Mouse (Mus musculus) midbrain, embryonic 16.5 days (tissue): ENCODE data around the gene Barhl1. TPM values are rescaled to one million over a fixed set of nuclear protein-coding genes. Genes with fewer than 3 reads are reported as not detected.
A peak's percentile ranks its signal among the peaks of the same experiment; 100 is the strongest.

Source experiments
- ATAC-seq: fragments of 200-750 bp; cut with Nextera tagmentation; 2 replicates; pipeline ENCODE4 v1.8.0; 2017; ENCODE audit warnings: moderate TSS enrichment
- H3K27ac ChIP-seq: fragments of 300-500 bp; sonication (generic); 2 replicates; pipeline ENCODE4 v1.5.1; 2014; ENCODE audit warnings: mild to moderate bottlenecking, low read length, mixed read lengths
- H3K27me3 ChIP-seq: fragments of 300-500 bp; sonication (generic); 2 replicates; pipeline ENCODE4 v1.6.1; 2014; ENCODE audit warnings: low read depth, low read length, mixed read lengths; ENCODE audit not compliant: control insufficient read depth, insufficient read depth
- H3K36me3 ChIP-seq: fragments of 300-500 bp; sonication (generic); 2 replicates; pipeline ENCODE4 v1.6.1; 2014; ENCODE audit warnings: mild to moderate bottlenecking, low read length, moderate library complexity, mixed read lengths; ENCODE audit not compliant: control insufficient read depth, insufficient read depth
- H3K4me1 ChIP-seq: fragments of 300-500 bp; sonication (generic); 2 replicates; pipeline ENCODE4 v1.6.1; 2014; ENCODE audit warnings: mild to moderate bottlenecking, low read length, mixed read lengths; ENCODE audit not compliant: control insufficient read depth, insufficient read depth
- H3K4me2 ChIP-seq: fragments of 300-500 bp; sonication (generic); 2 replicates; pipeline ENCODE4 v1.6.1; 2014; ENCODE audit warnings: mild to moderate bottlenecking, low read length, mixed read lengths
- H3K4me3 ChIP-seq: fragments of 300-500 bp; sonication (generic); 2 replicates; pipeline ENCODE4 v1.5.1; 2014; ENCODE audit warnings: low read depth, mild to moderate bottlenecking, low read length, moderate library complexity, mixed read lengths
- H3K9ac ChIP-seq: fragments of 300-500 bp; sonication (generic); 2 replicates; pipeline ENCODE4 v1.6.1; 2014; ENCODE audit warnings: low read depth, low read length, mixed read lengths
- H3K9me3 ChIP-seq: fragments of 300-500 bp; sonication (generic); replicated peaks from 2 replicates; pipeline ENCODE4 v1.6.1; 2014; ENCODE audit warnings: mild to moderate bottlenecking, low read length, mixed read lengths; ENCODE audit not compliant: control insufficient read depth, poor library complexity, severe bottlenecking
- WGBS: fragments of 180-500 bp; shearing (Covaris S2); extraction: QIAGEN DNeasy Blood & Tissue Kit; methylation state at CpG from one replicate; pipeline ENCODE4 v1.1.7; 2014; 5-methylcytosine and 5-hydroxymethylcytosine counted together
- polyA plus RNA-seq: library from polyadenylated mRNA; unstranded; fragments of >200 nt; fragmentation: Nextera tagmentation; extraction: Ambion mirVana; gene quantifications from 2 replicates; pipeline ENCODE4 v1.2.1, GENCODE M21; 2015

Gene Barhl1
- polyA plus RNA-seq, 1 experiment from 2014 or later: 35.2 TPM

DNA sequence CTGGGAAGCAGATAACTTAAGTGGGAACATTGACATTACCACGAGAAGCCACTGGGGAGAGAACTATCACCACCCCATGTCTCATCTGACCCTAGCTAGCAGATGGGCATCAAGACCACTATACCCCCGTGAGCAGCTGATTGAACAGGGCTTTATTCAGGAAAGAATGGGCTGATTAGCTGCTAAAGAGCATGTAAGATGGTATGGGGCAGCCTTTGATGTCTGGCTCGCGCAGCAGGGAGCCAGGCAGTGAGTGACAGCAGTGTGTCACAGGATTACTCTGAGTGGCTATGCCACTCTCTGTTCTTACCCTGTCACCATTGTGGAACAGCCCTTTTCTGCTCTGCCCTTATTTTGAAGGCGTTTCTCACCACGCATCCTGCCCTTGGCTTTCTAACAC is 22.9 kb downstream of the Barhl1 start:
- ATAC-seq: 0 out of 2 replicates have a peak, but pooled peaks have one; percentile 36
- Histone ChIP-seq H3K27ac (no peak overlapping the region), H3K27me3 (no peaks in the 10 kb centered on the region; the same call in 1 of the 2 replicates), H3K36me3 (peaks cover 4% of the 10 kb centered on the region; the same call in 1 of the 2 replicates), H3K4me2 (no peak overlapping the region), H3K9me3 (no peaks in the 10 kb centered on the region), H3K4me1 (peaks cover 2% of the 10 kb centered on the region; the same call in 1 of the 2 replicates), H3K4me3 (no peak overlapping the region), H3K9ac (no peak overlapping the region)
- WGBS: 12% methylated on average over 6 of the region's 6 CpGs

DNA sequence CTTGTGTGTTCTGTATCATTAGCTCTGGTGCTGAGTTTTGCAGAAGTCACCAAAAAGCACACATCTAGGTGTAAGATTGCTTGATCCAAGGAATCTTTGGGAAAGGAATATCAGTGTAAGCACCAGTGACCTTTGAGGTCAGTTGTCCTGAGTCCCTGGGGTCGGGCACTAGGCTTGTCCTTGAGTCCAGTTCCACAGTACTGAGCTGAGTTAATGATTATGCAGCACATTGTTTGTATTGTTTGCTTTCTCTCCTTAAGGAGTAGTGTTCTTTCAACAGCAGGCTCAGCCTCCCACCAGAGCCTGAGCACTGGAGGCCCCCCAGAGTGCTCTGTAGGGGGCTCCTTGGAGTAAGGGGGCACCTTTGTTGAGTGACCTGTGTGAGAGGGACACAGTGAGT is 23.7 kb downstream of the Barhl1 start:
- Histone ChIP-seq H3K27ac (no peak overlapping the region), H3K27me3 (no peaks in the 10 kb centered on the region; the same call in 1 of the 2 replicates), H3K4me2 (no peak overlapping the region), H3K4me3 (no peak overlapping the region), H3K36me3 (peaks cover 4% of the 10 kb centered on the region; the same call in 1 of the 2 replicates), H3K9ac (no peak overlapping the region), H3K9me3 (no peaks in the 10 kb centered on the region), H3K4me1 (peaks cover 2% of the 10 kb centered on the region; the same call in 1 of the 2 replicates)
- WGBS: 13% methylated on average over 1 of the region's 1 CpGs
- no peak for ATAC-seq

DNA sequence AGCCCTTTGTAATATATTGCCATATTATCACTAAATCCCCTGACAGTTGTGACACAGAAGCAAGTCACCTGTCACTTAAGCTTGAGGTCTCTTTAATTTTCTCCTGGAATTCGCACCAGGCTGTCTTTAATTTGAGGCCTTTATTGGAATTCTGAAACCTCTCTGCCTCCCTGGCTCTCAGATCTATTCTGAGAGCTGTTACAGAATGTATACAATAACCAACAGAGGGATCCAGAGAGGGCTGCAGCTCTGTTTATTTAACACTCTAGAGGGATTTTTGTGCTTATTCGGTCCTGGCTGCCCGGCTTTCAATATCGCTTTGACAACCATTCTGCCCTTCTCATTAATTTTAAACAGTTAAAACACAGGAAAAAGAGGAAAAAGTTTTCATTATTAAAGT is 31.6 kb downstream of the Barhl1 start:
- peaks cover 4% of the 10 kb centered on the region; the same call in 1 of the 2 replicates for H3K36me3 ChIP-seq

DNA sequence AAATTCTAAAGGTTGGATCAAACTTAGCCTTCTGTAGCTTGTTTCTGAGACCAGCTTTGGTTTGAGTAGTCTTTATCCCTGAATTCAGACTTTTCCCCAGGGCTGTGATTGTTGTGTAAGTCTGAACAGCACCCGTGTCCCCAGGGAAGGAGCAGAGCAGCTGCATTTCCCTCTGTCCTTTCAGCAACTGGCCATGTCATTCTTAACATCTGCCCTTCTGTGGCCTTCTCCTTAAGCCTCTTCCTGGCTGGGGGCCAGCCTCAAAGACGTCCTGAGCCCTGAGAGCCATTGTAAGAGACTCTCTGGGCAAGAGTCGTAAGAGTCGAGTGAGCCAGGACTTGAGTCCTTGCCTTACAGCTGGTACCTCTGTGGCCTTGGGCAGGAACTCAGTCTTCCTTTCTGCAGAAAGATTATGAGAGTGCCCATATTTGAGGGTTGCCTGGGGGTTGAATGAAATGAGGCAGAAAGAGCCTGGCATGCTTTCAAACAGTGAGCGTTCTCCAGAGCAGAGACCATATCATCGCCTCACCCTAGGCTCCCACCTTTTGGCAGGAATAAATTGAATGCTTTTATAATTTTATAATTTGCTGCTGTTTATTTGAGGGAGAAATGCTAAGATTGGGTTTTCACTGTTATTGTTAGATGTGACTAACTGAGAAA is 33.5 kb downstream of the Barhl1 start:
- H3K27ac ChIP-seq: no peak overlapping the region
- no peaks in the 10 kb centered on the region for H3K36me3 ChIP-seq
- WGBS: 38% methylated on average over 6 of the region's 6 CpGs
- H3K4me1 ChIP-seq: peaks cover 10% of the 10 kb centered on the region; the same call in 1 of the 2 replicates
- H3K9ac ChIP-seq: no peak overlapping the region
- H3K4me2 ChIP-seq: no peak overlapping the region
- H3K4me3 ChIP-seq: no peak overlapping the region
- no peak for ATAC-seq
- no peaks in the 10 kb centered on the region for H3K27me3 ChIP-seq
- no peaks in the 10 kb centered on the region for H3K9me3 ChIP-seq

More for the DNA sequence above, 31.6 kb downstream of the Barhl1 start:
- H3K9ac ChIP-seq: no peak overlapping the region
- H3K27me3 ChIP-seq: no peaks in the 10 kb centered on the region
- no peak overlapping the region for H3K27ac ChIP-seq
- H3K4me2 ChIP-seq: no peak overlapping the region
- H3K9me3 ChIP-seq: no peaks in the 10 kb centered on the region
- no peak; the same call in 1 of the 2 replicates for ATAC-seq
- WGBS: 28% methylated on average over 4 of the region's 4 CpGs
- no peak overlapping the region for H3K4me3 ChIP-seq
- peaks cover 10% of the 10 kb centered on the region; the same call in 1 of the 2 replicates for H3K4me1 ChIP-seq

DNA sequence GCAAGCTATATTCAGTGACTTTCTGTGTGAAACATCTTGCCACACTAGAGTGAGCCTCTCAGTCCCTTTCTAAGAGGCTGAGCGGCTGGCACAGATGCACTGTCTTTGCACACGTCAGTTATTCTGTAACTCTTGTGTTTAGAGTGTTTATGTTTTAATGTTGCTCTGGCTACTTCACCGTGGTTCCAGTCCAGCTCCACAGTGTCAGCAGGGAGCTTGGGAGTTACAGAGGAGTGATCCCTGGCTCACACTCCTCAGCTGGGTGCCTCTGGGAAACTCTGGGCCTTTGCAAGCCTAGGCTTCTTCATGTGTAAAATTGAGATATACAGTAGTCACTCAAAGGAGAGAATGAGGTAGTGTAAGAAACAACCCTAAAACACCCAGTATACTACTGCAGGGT is 34.4 kb downstream of the Barhl1 start:
- Histone ChIP-seq H3K36me3 (no peaks in the 10 kb centered on the region), H3K4me1 (peaks cover 10% of the 10 kb centered on the region; the same call in 1 of the 2 replicates), H3K27ac (no peak overlapping the region), H3K4me2 (no peak overlapping the region), H3K4me3 (no peak overlapping the region), H3K9me3 (no peaks in the 10 kb centered on the region), H3K27me3 (no peaks in the 10 kb centered on the region), H3K9ac (no peak overlapping the region)
- ATAC-seq: no peak
- WGBS: 79% methylated on average over 3 of the region's 3 CpGs

DNA sequence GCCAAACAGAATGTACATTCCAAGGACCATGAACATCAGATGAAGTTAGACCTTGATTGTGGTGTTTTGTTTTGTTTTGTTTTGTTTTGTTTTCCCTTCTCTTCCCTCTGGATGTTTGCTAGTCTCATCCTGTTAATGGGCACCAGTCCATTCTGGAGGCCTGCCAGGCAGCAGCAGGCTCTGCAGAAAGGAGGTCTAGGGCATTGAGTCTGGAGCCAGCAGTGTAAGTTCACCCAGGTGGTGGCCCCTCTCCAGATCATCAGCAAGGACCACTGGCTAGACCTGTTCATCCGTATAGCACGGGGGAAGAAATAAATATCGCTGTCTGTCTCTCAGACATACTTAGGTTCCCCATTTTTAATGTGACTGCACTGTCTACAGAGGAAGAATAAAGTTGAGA is 35.2 kb downstream of the Barhl1 start:
- H3K9me3 ChIP-seq: no peaks in the 10 kb centered on the region
- no peak overlapping the region for H3K9ac ChIP-seq
- H3K27ac ChIP-seq: no peak overlapping the region
- H3K36me3 ChIP-seq: no peaks in the 10 kb centered on the region
- no peaks in the 10 kb centered on the region for H3K27me3 ChIP-seq
- H3K4me3 ChIP-seq: no peak overlapping the region
- 91% methylated on average over 3 of the region's 3 CpGs for WGBS
- H3K4me2 ChIP-seq: no peak overlapping the region
- H3K4me1 ChIP-seq: peaks cover 10% of the 10 kb centered on the region; the same call in 1 of the 2 replicates
- no peak for ATAC-seq

DNA sequence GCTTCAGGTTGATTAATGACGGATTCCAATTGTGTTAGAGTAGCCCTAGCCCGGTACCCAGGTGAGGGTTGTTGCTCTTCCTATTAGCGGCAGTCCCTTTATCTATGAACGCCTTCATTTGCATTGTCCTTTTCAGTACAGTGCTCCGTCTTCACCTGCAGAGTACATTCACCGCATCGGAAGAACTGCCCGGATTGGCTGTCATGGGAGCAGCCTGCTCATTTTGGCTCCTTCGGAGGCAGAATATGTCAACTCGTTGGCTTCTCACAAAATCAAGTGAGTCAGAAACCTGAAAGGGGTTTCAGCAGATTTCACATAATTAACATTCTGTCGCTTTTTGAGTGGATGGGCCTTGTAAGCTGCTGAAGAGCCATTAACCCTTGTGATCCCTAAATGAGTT is 40.9 kb downstream of the Barhl1 start:
- H3K36me3 ChIP-seq: 0 out of 2 replicates have a peak, but pooled peaks cover 2% of the 10 kb centered on the region
- no peak overlapping the region for H3K27ac ChIP-seq
- no peak overlapping the region for H3K4me3 ChIP-seq
- ATAC-seq: no peak
- no peak overlapping the region for H3K9ac ChIP-seq
- no peaks in the 10 kb centered on the region for H3K9me3 ChIP-seq
- no peak overlapping the region for H3K4me2 ChIP-seq
- H3K27me3 ChIP-seq: no peaks in the 10 kb centered on the region
- WGBS: 82% methylated on average over 11 of the region's 11 CpGs
- H3K4me1 ChIP-seq: no peaks in the 10 kb centered on the region

DNA sequence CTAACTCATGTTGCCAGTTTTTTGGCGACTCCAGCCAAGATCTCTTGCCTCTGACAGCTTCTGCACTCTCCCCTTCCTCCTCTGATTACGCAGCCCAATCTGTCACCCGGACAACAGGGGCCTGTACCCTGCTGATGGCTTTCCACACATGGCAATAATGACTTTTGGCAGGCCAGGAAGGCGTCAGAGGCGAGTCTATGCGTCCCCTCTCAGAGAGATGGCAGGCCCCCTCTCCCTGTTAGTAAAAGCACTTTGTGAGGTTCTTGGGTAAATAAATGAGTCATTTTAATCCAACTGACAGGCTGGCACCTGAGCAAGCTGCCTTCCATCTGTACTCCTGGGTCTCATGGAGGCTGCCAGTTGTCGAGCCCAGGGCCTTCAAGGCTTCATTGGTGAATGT is 49.0 kb downstream of the Barhl1 start:
- H3K27ac ChIP-seq: no peak overlapping the region
- H3K4me2 ChIP-seq: no peak overlapping the region
- no peaks in the 10 kb centered on the region for H3K27me3 ChIP-seq
- no peak overlapping the region for H3K9ac ChIP-seq
- ATAC-seq: no peak
- no peaks in the 10 kb centered on the region for H3K9me3 ChIP-seq
- 74% methylated on average over 7 of the region's 7 CpGs for WGBS
- no peaks in the 10 kb centered on the region; the same call in 1 of the 2 replicates for H3K4me1 ChIP-seq
- peaks cover 7% of the 10 kb centered on the region; the same call in 1 of the 2 replicates for H3K36me3 ChIP-seq
- H3K4me3 ChIP-seq: no peak overlapping the region

DNA sequence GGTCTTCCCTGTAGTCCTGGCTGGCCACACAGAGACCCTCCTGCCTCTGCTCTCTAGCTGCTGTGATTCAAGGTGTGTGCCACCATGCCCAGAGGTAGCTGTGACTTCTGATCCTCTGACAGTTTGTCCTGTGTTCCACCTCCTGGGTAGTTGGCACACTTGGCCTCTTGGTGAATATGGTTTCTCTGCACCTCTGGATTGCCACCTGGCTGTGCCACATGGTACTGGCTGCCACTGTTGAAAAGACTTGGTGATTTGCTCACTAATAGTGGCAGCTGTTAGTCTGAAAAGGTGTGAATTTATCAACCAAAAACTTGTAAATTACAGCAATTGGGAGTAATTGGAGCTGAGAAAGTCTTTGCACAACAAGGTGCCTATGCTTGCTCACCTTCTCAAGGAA is 52.6 kb downstream of the Barhl1 start:
- Histone ChIP-seq H3K36me3 (peaks cover 11% of the 10 kb centered on the region), H3K4me2 (no peak overlapping the region), H3K9ac (no peak overlapping the region), H3K4me1 (no peaks in the 10 kb centered on the region; the same call in 1 of the 2 replicates), H3K4me3 (no peak overlapping the region), H3K27me3 (no peaks in the 10 kb centered on the region), H3K9me3 (no peaks in the 10 kb centered on the region), H3K27ac (no peak overlapping the region)
- ATAC-seq: no peak
